In the genomic region with DNA sequence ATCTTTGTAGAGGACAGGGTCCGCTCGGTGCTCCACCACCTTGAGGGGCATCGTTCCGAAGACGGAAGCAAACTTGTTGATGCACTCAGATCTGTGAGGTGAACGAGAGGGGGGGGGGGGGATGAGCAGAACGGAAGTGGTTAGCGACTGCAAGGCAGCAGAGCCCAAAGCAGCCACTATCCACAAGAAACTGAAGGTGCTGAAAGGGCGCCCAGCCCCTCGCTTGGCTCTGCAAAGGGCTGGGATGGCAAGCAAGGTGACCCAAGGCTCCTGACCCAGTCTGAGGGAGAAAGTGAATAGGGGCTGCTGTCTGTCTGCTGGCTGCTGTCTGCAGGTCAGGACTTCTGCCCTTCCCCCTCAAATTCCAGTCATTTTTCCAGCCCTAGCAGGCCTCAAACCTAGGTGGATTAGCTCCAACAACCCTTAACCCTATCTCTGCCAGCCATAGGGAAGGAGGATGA, we compare ENCODE assay signal across 11 mouse cellular contexts. TPM values are rescaled to one million over a fixed set of nuclear protein-coding genes. Genes with fewer than 3 reads are reported as not detected.
DNase-seq lines count a peak whose midpoint lies in the region; ATAC-seq and TF ChIP-seq lines count a peak whose summit lies in the region.
"Had no signal": no experiment of that assay in that cellular context is flagged by ENCODE, and none has a peak within 500 bp of the region (broad histone marks: within the 10 kb centered on the region; RNA-seq: fewer than 3 reads in every experiment).

No protein-coding gene starts in this region.

- no peak for DNase-seq in heart, adult 2 months
- peak; percentile 54 for DNase-seq in midbrain, embryonic 10.5 days (ENCODE audit: low spot score)
- peak; percentile 20 for DNase-seq in heart, postnatal 4 days
- peak; percentile 55 for DNase-seq in thymus, postnatal 14 days
- DNase-seq in adrenal gland, postnatal 25 days, result no peak
- no peak for DNase-seq in spleen, postnatal 10 days (ENCODE audit: low spot score in 2 of 2)
- DNase-seq: adrenal gland, postnatal 14 days; cerebellum, postnatal 36 days had no signal

- H3K27me3 ChIP-seq in heart, embryonic 12.5 days (replicated peaks), result no peaks in the 10 kb centered on the region
- H3K27me3 ChIP-seq in heart, adult 2 months (ENCODE audit: control insufficient read depth, insufficient read depth, low read length), result no peaks in the 10 kb centered on the region
- H3K27me3 ChIP-seq in midbrain, embryonic 10.5 days (ENCODE audit: low read depth, poor library complexity, severe bottlenecking), result no peaks in the 10 kb centered on the region
- H3K27me3 ChIP-seq in midbrain, embryonic 15.5 days (replicated peaks), result no peaks in the 10 kb centered on the region
- H3K27me3 ChIP-seq: liver, embryonic 15.5 days had no signal

- TF ChIP-seq EP300 in heart, adult 2 months (IDR thresholded peaks at IDR 0.05; ENCODE audit: insufficient read depth, low read depth, low read length), result no peak

- 0 out of 2 replicates have a peak overlapping the region, but pooled peaks have one; percentile 47 for H3K9ac ChIP-seq in heart, embryonic 12.5 days
- H3K9ac ChIP-seq in heart, adult 2 months (ENCODE audit: low read depth, low read length), result no peak overlapping the region
- no peak overlapping the region for H3K9ac ChIP-seq in midbrain, embryonic 15.5 days
- H3K9ac ChIP-seq: liver, embryonic 15.5 days had no signal

- H3K79me2 ChIP-seq in heart, adult 2 months (replicated peaks; ENCODE audit: control insufficient read depth, insufficient read depth, low read length), result no peaks in the 10 kb centered on the region

- H3K4me1 ChIP-seq in heart, embryonic 12.5 days (replicated peaks), result peaks cover 34% of the 10 kb centered on the region
- no peaks in the 10 kb centered on the region for H3K4me1 ChIP-seq in heart, adult 2 months (ENCODE audit: control insufficient read depth, insufficient read depth, low read length)
- peaks cover 32% of the 10 kb centered on the region for H3K4me1 ChIP-seq in midbrain, embryonic 10.5 days
- H3K4me1 ChIP-seq in midbrain, embryonic 15.5 days, result 0 out of 2 replicates have a peak, but pooled peaks cover 2% of the 10 kb centered on the region

- ATAC-seq in heart, embryonic 12.5 days (ENCODE audit: insufficient number of reproducible peaks, low FRiP score), result peak; percentile 71
- ATAC-seq in midbrain, embryonic 15.5 days (replicated peaks), result no peak

- intact Hi-C loops in heart, adult 2 months (cut with DNase I), result no loop called here

- H3K27ac ChIP-seq in heart, embryonic 12.5 days (ENCODE audit: poor library complexity, severe bottlenecking), result peak overlapping the region; percentile 77
- H3K27ac ChIP-seq in heart, adult 2 months, result no peak overlapping the region
- H3K27ac ChIP-seq in midbrain, embryonic 10.5 days (replicated peaks), result peak overlapping the region; percentile 83
- H3K27ac ChIP-seq in midbrain, embryonic 15.5 days, result no peak overlapping the region
- H3K27ac ChIP-seq: liver, embryonic 15.5 days had no signal

- peak overlapping the region; percentile 47 for H3K4me2 ChIP-seq in heart, embryonic 12.5 days
- H3K4me2 ChIP-seq in midbrain, embryonic 15.5 days, result no peak overlapping the region
- H3K4me2 ChIP-seq: liver, embryonic 15.5 days had no signal

- WGBS in heart, embryonic 12.5 days, result 17% methylated on average over 10 of the region's 10 CpGs
- WGBS in heart, adult 2 months, result 47% methylated on average over 10 of the region's 10 CpGs
- 20% methylated on average over 10 of the region's 10 CpGs for WGBS in midbrain, embryonic 10.5 days
- WGBS in midbrain, embryonic 15.5 days, result 26% methylated on average over 10 of the region's 10 CpGs

- H3K9me3 ChIP-seq in heart, embryonic 12.5 days (replicated peaks), result no peaks in the 10 kb centered on the region
- H3K9me3 ChIP-seq in midbrain, embryonic 10.5 days (replicated peaks), result no peaks in the 10 kb centered on the region
- H3K9me3 ChIP-seq in midbrain, embryonic 15.5 days, result no peaks in the 10 kb centered on the region
- H3K9me3 ChIP-seq: liver, embryonic 15.5 days had no signal

- no peak for TF ChIP-seq POLR2A in heart, adult 2 months (IDR thresholded peaks at IDR 0.05; ENCODE audit: insufficient read depth, low read depth, low read length)

- H3K4me3 ChIP-seq in heart, embryonic 12.5 days, result no peak overlapping the region; the same call in 1 of the 2 replicates
- no peak overlapping the region for H3K4me3 ChIP-seq in heart, adult 2 months
- peak overlapping the region; percentile 18 for H3K4me3 ChIP-seq in midbrain, embryonic 10.5 days
- H3K4me3 ChIP-seq in midbrain, embryonic 15.5 days, result no peak overlapping the region
- H3K4me3 ChIP-seq: liver, embryonic 15.5 days had no signal

- 0 out of 2 replicates have a peak, but pooled peaks cover 3% of the 10 kb centered on the region for H3K36me3 ChIP-seq in heart, embryonic 12.5 days
- no peaks in the 10 kb centered on the region for H3K36me3 ChIP-seq in heart, adult 2 months (ENCODE audit: control insufficient read depth, insufficient read depth, low read length)
- H3K36me3 ChIP-seq in midbrain, embryonic 10.5 days, result 0 out of 2 replicates have a peak, but pooled peaks cover 2% of the 10 kb centered on the region
- H3K36me3 ChIP-seq in midbrain, embryonic 15.5 days (replicated peaks), result no peaks in the 10 kb centered on the region
- H3K36me3 ChIP-seq: liver, embryonic 15.5 days had no signal

- no peak for TF ChIP-seq CTCF in heart, adult 2 months (IDR thresholded peaks at IDR 0.05)

RNA-seq across cellular contexts. Expression of a gene that starts 54.0 kb away (rescaled TPM):
- polyA plus RNA-seq in heart, embryonic 12.5 days (2016; fragmentation: Nextera tagmentation; extraction: Ambion mirVana), result 0.15 and 0.17 TPM in 2 replicates
- under 1 TPM; 0.31 to 0.34 TPM for total RNA-seq in heart, adult 2 months (2021)
- polyA plus RNA-seq in heart, adult 2 months (2012; rRNA removed), result 0.15 and 0.29 TPM in 2 replicates
- 6.5 and 6.7 TPM in 2 replicates for polyA plus RNA-seq in midbrain, embryonic 10.5 days (2016; fragmentation: Nextera tagmentation; extraction: Ambion mirVana)
- 0.84 and 1.0 TPM in 2 replicates for polyA plus RNA-seq in midbrain, embryonic 15.5 days (2015; fragmentation: Nextera tagmentation; extraction: Ambion mirVana)
- under 1 TPM; 0.09 to 0.21 TPM for total RNA-seq in heart, postnatal 4 days (2021)
- 0.29 and 0.39 TPM in 2 replicates for total RNA-seq in adrenal gland, postnatal 25 days (2021)

Comparison
In these comparisons a context has a peak if more than half of its experiments do, and no peak if none do; other contexts are left out.
1. H3K27ac ChIP-seq: peak in heart, embryonic 12.5 days (single experiment) and midbrain, embryonic 10.5 days (single experiment); none in heart, adult 2 months (single experiment) and midbrain, embryonic 15.5 days (single experiment).
2. DNase-seq: peak in midbrain, embryonic 10.5 days (single experiment), heart, postnatal 4 days (single experiment) and thymus, postnatal 14 days (single experiment); none in heart, adult 2 months (0 of 2), adrenal gland, postnatal 25 days (single experiment) and spleen, postnatal 10 days (0 of 2).